Mouse (Mus musculus) hematopoietic stem cell, adult 5-6 weeks (primary cell): ENCODE measurements around the gene Tmem25. TPM values are rescaled to one million over a fixed set of nuclear protein-coding genes. Genes with fewer than 3 reads are reported as not detected.
A peak's percentile ranks its signal among the peaks of the same experiment; 100 is the strongest.
"Not testable (repeated sequence)": the region's sequence is repeated elsewhere in the genome, so short reads cannot be mapped to it uniquely, and the experiment has no call there.

Source experiments
- ATAC-seq, 2 experiments: fragments of 125-278 bp in 1 of 2; replicated peaks in 1 of 2; 2 replicates each; pipeline ENCODE4 v1.8.0; 2016 to 2017; ENCODE audit warnings: inconsistent platforms in 2 of 2, mild to moderate bottlenecking in 2 of 2, moderate number of reproducible peaks in 2 of 2, low read depth in 1 of 2, moderate TSS enrichment in 1 of 2; ENCODE audit not compliant: low FRiP score in 2 of 2, poor library complexity in 2 of 2, severe bottlenecking in 2 of 2, insufficient read depth in 1 of 2, low TSS enrichment in 1 of 2
- total RNA-seq: library from RNA; stranded (forward); fragments of 172-1452, 232-1000 nt; gene quantifications from 2 replicates; pipeline ENCODE4 v1.2.3, GENCODE M21; 2017

Gene Tmem25
- total RNA-seq, 1 experiment from 2014 or later = 0.50 TPM

DNA sequence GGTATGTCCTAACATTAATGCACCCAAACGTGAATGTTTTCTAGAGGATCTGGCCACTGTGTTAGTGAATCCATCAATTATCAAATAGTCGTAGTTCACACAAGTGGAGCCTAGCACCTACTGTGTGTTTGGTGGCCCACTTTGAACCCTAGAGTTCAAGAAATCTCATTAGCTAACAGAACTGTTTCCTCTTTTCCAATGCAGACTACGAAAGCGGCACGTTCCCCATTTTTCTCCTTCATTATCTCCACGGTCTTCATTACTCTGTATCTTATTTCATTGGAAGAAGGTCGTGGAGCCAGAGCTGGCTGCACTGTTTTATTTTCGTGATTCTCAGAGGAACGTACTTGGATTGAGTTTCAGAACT lies 834 bp upstream of the Tmem25 start:
- ATAC-seq = no peak

DNA sequence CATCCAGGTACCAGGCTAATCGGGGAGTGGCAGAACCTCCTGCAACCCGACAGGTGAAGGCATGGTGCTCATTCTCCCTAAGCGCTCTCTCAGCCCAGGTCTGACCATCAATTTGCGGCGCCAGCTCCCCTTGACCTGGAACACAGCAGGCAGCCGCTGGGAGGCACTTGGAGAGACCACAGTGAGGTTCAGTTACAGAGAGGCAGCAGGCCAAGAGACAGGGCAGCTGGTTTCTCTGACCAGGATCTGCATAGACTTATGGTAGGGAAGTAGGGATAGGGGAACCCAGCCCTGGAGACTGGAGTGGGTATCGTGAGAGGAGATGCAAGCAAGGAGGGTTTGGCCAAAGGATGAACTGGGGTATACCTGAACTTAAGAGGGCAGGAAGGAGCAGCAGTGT lies 809 bp downstream of the Tmem25 start:
- ATAC-seq = no peak

DNA sequence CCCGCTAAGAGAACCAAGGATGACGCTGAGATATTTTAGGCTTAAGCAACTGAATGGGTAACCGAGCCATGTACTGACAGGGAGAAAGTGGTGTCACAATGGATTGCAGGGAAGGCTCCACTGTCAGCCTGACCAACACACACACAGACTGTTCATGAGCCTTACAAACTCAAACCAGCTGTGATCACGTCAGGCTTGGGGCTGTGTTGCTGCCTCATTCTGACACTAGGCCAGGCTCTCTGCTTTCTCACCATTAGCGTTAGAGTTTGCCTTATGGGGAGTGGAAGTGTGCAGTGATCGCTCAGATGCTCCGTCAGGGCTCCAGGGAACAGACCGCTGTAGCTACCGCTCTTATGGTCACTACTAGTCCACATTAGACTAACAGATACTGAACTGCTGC lies 6.3 kb downstream of the Tmem25 start:
- ATAC-seq = no peak

DNA sequence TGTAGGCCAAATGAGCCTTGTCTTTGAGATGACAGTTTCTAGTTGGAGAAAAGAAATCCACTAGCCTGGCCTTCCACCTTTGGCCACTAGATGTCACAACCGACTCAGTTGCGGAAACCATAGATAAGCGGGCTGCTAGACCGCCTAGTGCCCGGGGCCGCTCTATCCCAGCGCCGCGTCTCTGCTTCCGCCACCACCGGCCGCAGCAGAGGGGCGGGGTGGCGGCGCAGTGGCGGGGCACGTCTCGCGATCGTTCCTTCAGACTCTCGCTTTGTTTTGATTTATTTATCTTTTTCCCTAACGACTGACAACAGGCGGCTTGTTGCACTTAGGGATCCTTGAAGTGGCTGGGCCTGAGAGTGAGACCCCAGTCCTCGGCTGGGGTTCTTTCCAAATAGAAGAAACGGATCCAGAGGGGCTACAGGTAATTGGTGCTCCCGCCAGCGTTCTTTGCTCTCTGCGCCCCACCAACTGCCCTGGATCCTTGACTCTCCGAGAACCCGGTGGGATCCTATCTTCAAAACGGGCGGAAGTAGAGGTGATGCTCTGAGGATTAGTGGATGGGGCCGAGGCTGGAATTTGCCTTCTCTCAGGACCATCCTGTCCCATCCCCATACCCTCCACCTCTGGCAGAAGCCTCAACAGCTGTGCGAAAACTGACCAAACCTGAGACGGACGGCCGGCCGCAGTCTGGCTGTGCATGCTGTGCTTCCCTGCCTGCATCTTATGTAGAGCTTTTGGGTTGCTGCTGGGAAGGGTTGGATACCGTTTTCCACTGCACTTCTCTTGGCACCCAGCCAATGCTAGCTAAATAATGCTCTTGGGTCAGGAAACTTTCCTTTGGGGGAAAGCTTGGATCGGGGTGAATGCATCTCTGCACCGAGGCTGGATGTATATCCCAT lies 26.1 kb downstream of the Tmem25 start:
- peak; percentile 98 to 99 for ATAC-seq

DNA sequence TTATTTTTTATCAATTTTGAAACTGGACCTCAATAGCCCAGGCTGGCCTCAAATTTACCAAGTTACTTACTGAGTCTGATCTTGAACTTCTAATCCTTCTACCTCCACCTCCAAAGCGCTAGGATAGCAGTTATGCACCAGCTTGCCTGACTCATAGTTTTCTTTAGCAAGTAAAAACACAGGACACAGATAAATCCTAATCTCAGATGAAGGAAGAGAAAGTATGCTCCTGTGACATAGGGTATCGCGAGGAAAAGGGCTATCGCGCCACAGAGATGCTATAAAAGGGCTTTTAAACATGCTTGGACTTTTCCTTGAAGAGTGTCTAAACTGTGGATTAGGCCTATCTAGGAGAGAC lies 26.7 kb downstream of the Tmem25 start:
- ATAC-seq = no peak

DNA sequence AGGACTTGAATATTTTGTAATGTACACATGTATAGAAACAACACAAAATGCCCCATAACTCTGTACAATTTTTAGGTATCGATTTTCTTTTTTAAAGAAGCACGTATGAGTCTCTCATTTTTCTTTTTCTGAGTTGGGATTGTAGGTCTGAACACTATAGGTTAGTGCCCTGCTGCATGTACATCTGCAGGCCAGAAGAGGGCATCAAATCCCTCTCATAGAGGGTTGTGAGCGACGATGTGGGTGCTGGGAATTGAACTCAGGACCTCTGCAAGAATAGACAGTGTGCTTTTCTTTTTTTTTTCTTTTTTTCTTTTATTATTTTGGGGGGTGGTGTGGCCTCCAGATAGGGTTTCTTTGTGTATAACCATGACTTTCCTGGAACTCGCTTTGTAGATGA lies 27.7 kb downstream of the Tmem25 start:
- ATAC-seq = no peak

DNA sequence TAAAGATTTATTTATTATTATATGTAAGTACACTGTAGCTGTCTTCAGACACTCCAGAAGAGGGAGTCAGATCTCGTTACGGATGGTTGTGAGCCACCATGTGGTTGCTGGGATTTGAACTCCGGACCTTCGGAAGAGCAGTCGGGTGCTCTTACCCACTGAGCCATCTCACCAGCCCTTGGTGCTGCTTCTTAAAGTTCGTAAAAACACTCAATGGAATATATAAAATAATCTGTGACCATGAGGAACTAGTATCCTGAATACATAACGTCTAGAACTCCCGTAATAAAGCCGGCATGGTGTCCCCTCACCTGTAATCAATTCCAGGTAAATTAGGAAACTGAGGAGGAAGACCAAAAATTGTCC lies 31.1 kb downstream of the Tmem25 start:
- not testable (repeated sequence) for ATAC-seq

DNA sequence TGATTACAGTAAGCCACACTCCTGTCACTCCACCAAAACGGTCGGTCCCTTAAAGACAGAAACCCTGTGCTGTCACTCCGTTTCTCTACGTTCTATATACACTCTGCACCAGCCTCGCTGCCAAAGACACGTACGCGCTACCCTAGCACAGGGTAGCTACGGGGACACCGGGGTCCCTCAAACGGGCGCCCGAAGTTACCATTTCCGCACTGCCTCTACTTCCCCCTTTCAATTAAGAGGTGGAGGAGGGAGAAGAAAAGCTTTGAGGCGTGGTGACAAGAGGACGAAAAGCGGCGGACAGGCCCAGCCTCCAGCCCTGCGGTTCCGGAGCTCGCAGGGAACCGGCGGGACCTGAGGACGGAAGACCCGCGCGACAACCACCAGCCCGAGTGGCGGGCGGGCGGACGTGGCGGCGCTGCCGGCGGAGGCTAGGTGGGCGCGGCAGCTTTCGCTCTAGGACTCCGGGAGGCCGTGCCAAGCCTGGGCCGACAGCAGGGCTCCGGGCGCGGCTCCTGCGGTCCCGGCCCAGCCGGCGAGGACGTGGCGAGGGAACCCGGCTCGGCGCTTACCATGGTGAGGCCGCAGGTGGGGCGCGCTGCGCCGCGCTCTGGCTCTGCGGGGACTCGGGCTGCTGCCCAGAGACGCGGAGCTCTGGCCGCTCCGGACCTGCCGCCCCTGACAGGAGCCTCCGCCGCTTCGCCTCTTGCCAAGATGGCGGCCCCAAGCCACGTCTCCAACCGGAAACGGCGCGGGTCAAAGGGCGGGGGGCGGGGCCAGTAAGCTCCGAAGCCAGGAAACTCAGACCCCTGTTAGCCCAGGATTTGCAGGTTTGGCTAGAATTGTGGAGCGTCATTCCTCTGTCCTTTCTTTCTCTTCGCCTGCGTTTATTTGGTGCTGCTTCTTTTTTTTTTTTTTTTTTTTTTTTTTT lies 31.7 kb downstream of the Tmem25 start, which contains the start of the genes Arcn1 and Ift46:
TSS of gene Arcn1 (minus strand) at position 745 of the 928 bp plus-strand sequence.
TSS of gene Ift46 (plus strand) at position 808 of the 928 bp plus-strand sequence.
- peak; percentile 83 to 90 for ATAC-seq

DNA sequence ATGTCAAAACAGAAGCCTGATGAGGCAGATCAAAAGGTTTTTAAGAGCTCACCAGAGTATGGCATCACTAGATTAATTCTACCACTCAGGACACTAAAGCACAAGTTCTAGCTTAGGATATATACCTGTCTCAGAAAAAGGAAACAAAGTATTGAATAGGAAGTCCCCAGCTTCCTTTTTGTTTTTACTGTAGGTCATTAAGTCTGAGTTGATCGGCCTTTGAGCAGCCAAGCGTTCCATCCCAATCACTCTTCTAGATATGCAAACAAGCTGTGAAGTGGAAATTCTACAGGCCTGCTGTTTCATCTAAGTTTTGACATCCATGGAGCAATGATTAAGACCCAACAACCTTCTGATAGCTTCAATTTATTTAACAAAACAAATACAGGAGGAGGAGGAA lies 38.2 kb downstream of the Tmem25 start:
- ATAC-seq = no peak

DNA sequence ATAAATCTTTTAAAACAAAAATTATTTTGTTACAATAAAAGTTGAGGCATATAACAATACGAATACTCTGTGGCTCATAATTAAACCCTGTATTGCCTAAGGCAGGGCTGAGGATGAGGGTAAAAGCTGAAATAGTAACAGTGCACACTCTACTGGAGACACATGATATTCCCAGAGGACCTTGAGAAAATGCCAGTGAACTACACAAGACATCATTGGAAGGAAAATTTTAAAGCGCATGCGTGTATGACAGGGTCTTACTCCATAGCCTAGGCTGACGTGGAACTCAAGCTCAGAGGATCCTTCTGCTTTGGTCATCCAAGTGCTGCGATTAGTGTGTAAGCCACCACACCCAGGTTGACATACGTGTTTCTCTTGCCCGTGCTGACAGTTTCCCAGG lies 50.6 kb downstream of the Tmem25 start:
- ATAC-seq = no peak

DNA sequence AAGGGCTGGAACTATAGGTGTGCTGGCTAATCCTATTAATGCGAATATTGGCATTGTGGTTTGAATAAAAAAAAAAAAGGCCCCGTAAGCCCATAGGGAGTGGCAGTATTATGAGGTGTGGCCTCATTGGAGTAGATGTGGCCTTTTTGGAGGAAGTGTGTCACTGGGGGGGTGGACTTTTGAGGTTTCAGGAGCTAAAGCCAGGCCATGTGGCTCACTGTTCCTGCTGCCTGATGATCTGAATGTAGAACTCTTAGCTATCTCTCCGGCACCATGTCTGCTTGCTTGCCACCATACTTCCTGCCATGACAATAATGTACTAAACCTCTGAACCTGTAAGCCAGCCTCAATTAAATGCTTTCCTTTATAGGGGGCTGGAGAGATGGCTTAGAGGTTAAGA lies 51.8 kb downstream of the Tmem25 start:
- no peak for ATAC-seq

DNA sequence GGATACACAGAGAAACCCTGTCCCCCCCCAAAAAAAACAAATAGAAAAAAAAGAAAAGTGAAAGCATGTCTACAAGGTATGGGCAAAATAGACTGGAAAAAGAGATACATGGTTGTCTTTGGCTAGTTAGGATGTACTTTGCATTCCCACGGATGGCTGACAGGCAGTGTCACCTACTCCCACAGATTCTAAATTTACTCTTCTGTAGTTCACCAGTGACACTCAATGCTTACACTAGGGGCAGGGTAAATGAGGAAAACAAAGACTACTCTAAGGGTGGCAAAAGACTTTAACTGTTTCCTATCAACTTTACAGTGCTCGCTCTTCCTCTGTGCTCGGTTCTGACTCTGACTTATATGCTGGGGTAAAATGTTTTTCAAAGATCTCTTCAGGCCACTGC lies 52.4 kb downstream of the Tmem25 start:
- no peak for ATAC-seq

DNA sequence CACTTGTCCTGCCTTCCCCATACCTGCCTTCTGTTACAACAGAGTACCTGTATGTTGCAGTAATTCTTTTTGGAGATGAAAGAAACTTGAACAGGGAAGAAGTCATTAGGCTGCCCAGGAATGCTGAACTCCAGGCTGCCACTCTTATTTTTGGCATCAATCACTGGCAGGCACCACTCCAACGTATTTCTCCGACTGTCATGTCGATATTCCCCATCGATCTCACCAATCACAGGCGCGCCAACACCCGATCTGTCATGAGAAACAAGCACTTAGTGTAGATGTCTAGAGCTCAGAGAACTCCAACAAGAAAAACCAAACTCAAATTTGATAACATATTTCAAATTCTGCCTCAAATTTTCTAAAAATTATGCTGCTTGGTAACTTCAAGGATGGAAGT lies 53.7 kb downstream of the Tmem25 start:
- no peak for ATAC-seq

Other genes starting within 250 kb of the Tmem25 start
- 0.06 and 0.69 TPM in 2 replicates for gene Cxcr5, start 237.4 kb downstream of the Tmem25 start, total RNA-seq
- gene Ddx6, start 194.4 kb downstream of the Tmem25 start, total RNA-seq = 131 and 147 TPM in 2 replicates
- gene Treh, start 126.1 kb downstream of the Tmem25 start, total RNA-seq = not detected in 2 replicates
- gene Phldb1, start 64.1 kb downstream of the Tmem25 start, total RNA-seq = 11.1 and 18.7 TPM in 2 replicates
- 132 and 175 TPM in 2 replicates for gene Arcn1, start 31.5 kb downstream of the Tmem25 start, total RNA-seq
- 40.8 and 56.6 TPM in 2 replicates for gene Ift46, start 31.4 kb downstream of the Tmem25 start, total RNA-seq
- 4.9 TPM in 1 of 2 replicates, not detected in the other for gene Ttc36, start 3.8 kb upstream of the Tmem25 start, total RNA-seq
- gene Kmt2a, start 82.0 kb upstream of the Tmem25 start, total RNA-seq = 22.9 and 27.1 TPM in 2 replicates
- gene Atp5l, start 121.4 kb upstream of the Tmem25 start, total RNA-seq = 93.3 and 114 TPM in 2 replicates
- gene Ube4a, start 166.3 kb upstream of the Tmem25 start, total RNA-seq = 29.6 and 39.3 TPM in 2 replicates
- gene Cd3g, start 181.1 kb upstream of the Tmem25 start, total RNA-seq = 7.8 and 9.3 TPM in 2 replicates
- gene Cd3d, start 182.5 kb upstream of the Tmem25 start, total RNA-seq = 0.19 TPM in 1 of 2 replicates, not detected in the other
- gene Cd3e, start 210.3 kb upstream of the Tmem25 start, total RNA-seq = 0.20 TPM in 1 of 2 replicates, not detected in the other
- 0.31 and 3.3 TPM in 2 replicates for gene Mpzl2, start 240.5 kb upstream of the Tmem25 start, total RNA-seq